Mouse (Mus musculus) ES-E14 (cell line): ENCODE measurements at regions not wholly inside any gene's neighbourhood (a gene's known extent, or its start where the extent isn't known, plus 50 kb on each side); places are given as distances from the start of the nearest gene placed in this dataset.

Source experiments
- DNase-seq: peaks from one replicate; pipeline ENCODE4 v3.0.0-alpha.2; 2013; ENCODE audit warnings: low read depth, low spot score
- H3K27ac ChIP-seq: 2 replicates; pipeline ENCODE4 v1.5.1; 2012; ENCODE audit warnings: low read depth, mild to moderate bottlenecking, low read length, moderate library complexity, mixed read lengths; ENCODE audit not compliant: poor library complexity, insufficient read depth, severe bottlenecking
- H3K36me3 ChIP-seq: 2 replicates; pipeline ENCODE4 v1.6.1; 2012; ENCODE audit warnings: mild to moderate bottlenecking, low read length, moderate library complexity, mixed read lengths; ENCODE audit not compliant: control insufficient read depth, poor library complexity, insufficient read depth, severe bottlenecking
- H3K4me1 ChIP-seq, 2 experiments: fragments of 150-350 bp in 1 of 2; sonication (generic) in 1 of 2; 2 replicates each; pipeline ENCODE4 v1.6.1; 2012; ENCODE audit warnings: low read length in 2 of 2, mild to moderate bottlenecking in 1 of 2, mixed read lengths in 1 of 2; ENCODE audit not compliant: control insufficient read depth in 2 of 2, insufficient read depth in 2 of 2, poor library complexity in 1 of 2
- H3K4me3 ChIP-seq, 2 experiments: fragments of 150-350 bp in 1 of 2; sonication (generic) in 1 of 2; 2 replicates each; pipeline ENCODE4 v1.5.1; 2012; ENCODE audit warnings: low read length in 2 of 2, low read depth in 1 of 2, mild to moderate bottlenecking in 1 of 2, mixed read lengths in 1 of 2; ENCODE audit not compliant: insufficient read depth in 1 of 2, poor library complexity in 1 of 2, severe bottlenecking in 1 of 2
- H3K9ac ChIP-seq: 2 replicates; pipeline ENCODE4 v1.6.1; 2012; ENCODE audit warnings: low read depth, mild to moderate bottlenecking, low read length, mixed read lengths; ENCODE audit not compliant: poor library complexity, insufficient read depth, severe bottlenecking
- H3K9me3 ChIP-seq: fragments of 150-350 bp; sonication (generic); 2 replicates; pipeline ENCODE4 v1.6.1; 2012; ENCODE audit warnings: low read depth, mild to moderate bottlenecking, low read length; ENCODE audit not compliant: control insufficient read depth, insufficient read depth
- CHD2 ChIP-seq: IDR thresholded peaks from 2 replicates; pipeline ENCODE4 v1.6.1; 2014; ENCODE audit warnings: mild to moderate bottlenecking, low read depth, low read length, inconsistent platforms
- HCFC1 ChIP-seq: IDR thresholded peaks from 2 replicates; pipeline ENCODE4 v1.6.1; 2012; ENCODE audit warnings: low read length, inconsistent platforms, borderline replicate concordance; ENCODE audit not compliant: insufficient read depth
- MAFK ChIP-seq: IDR thresholded peaks from 2 replicates; pipeline ENCODE4 v1.6.1; 2014; ENCODE audit warnings: mild to moderate bottlenecking, low read depth, low read length, inconsistent platforms; ENCODE audit not compliant: insufficient read depth
- ZC3H11A ChIP-seq: IDR thresholded peaks from 2 replicates; pipeline ENCODE4 v1.6.1; 2012; ENCODE audit warnings: low read depth, mild to moderate bottlenecking, inconsistent platforms, low read length, borderline replicate concordance
- ZNF384 ChIP-seq: IDR thresholded peaks from 2 replicates; pipeline ENCODE4 v1.6.1; 2012; ENCODE audit warnings: low read depth, low read length, inconsistent platforms
- in situ Hi-C, 2 experiments: fragments of 600-800 bp; cut with MboI; formaldehyde crosslinking; loops; one replicate each; pipeline ENCODE4 v1.15.1; 2025; ENCODE audit warnings: low sequenced_read_pairs in 2 of 2, inconsistent platforms in 1 of 2; ENCODE audit not compliant: unreplicated experiment in 2 of 2

- H3K9me3 ChIP-seq: no peaks in the 10 kb centered on the region
- in situ Hi-C loops: no loop called here
- no peak overlapping the region for H3K4me3 ChIP-seq
- DNase-seq: no peak
- TF ChIP-seq ZC3H11A (no peak), CHD2 (no peak), ZNF384 (no peak), MAFK (no peak), HCFC1 (no peak)
- no peak overlapping the region for H3K9ac ChIP-seq
- H3K27ac ChIP-seq: no peak overlapping the region
- no peaks in the 10 kb centered on the region for H3K4me1 ChIP-seq
- H3K36me3 ChIP-seq: no peaks in the 10 kb centered on the region
These were observed 427.3 kb upstream of the Jarid2 start for GRCm38 (mm10) chr13:44301936-44302335.

GRCm38 (mm10) chr13:44305134-44305991, 423.9 kb upstream of the Jarid2 start:
- H3K9ac ChIP-seq: no peak overlapping the region
- H3K4me1 ChIP-seq: peaks cover 0 to 2% of the 10 kb centered on the region in 2 experiments; a peak in 2 of 4 replicates
- H3K36me3 ChIP-seq: no peaks in the 10 kb centered on the region
- no peak overlapping the region for H3K27ac ChIP-seq
- no peak for DNase-seq
- no peak overlapping the region for H3K4me3 ChIP-seq
- TF ChIP-seq CHD2 (no peak), ZC3H11A (peak; percentile 34; the same call in 1 of the 2 replicates)
- H3K9me3 ChIP-seq: no peaks in the 10 kb centered on the region
- in situ Hi-C loops: no loop called here

- Histone ChIP-seq H3K9me3 (no peaks in the 10 kb centered on the region), H3K9ac (no peak overlapping the region), H3K4me1 (peaks cover 0 to 2% of the 10 kb centered on the region in 2 experiments; a peak in 2 of 4 replicates), H3K36me3 (no peaks in the 10 kb centered on the region), H3K4me3 (no peak overlapping the region), H3K27ac (no peak overlapping the region)
- TF ChIP-seq MAFK (no peak), HCFC1 (no peak), ZC3H11A (no peak), CHD2 (no peak), ZNF384 (no peak)
- no peak for DNase-seq
- in situ Hi-C loops: no loop called here
These were observed 422.8 kb upstream of the Jarid2 start for GRCm38 (mm10) chr13:44306275-44307050.

- TF ChIP-seq HCFC1 (no peak), ZC3H11A (no peak)
- H3K9me3 ChIP-seq: no peaks in the 10 kb centered on the region
- in situ Hi-C loops: no loop called here
- DNase-seq: no peak
- H3K36me3 ChIP-seq: no peaks in the 10 kb centered on the region
- no peak overlapping the region for H3K27ac ChIP-seq
- no peak overlapping the region for H3K4me3 ChIP-seq
- H3K4me1 ChIP-seq: peaks cover 0 to 2% of the 10 kb centered on the region in 2 experiments; a peak in 2 of 4 replicates
- no peak overlapping the region for H3K9ac ChIP-seq
These were observed 421.0 kb upstream of the Jarid2 start for GRCm38 (mm10) chr13:44308227-44308626.

GRCm38 (mm10) chr13:44312237-44312636, 417.0 kb upstream of the Jarid2 start:
- TF ChIP-seq CHD2 (no peak), MAFK (no peak), HCFC1 (no peak), ZNF384 (no peak), ZC3H11A (no peak)
- H3K4me1 ChIP-seq: peaks cover 0 to 2% of the 10 kb centered on the region in 2 experiments; a peak in 2 of 4 replicates
- no peaks in the 10 kb centered on the region for H3K9me3 ChIP-seq
- no peaks in the 10 kb centered on the region for H3K36me3 ChIP-seq
- in situ Hi-C loops: no loop called here
- H3K9ac ChIP-seq: no peak overlapping the region
- no peak overlapping the region for H3K4me3 ChIP-seq
- no peak overlapping the region for H3K27ac ChIP-seq
- DNase-seq: no peak
